Mouse (Mus musculus) G1E (cell line): ENCODE measurements around the gene Armh3.

Experiments
- CTCF ChIP-seq: IDR thresholded peaks from 2 replicates; pipeline ENCODE4 v1.5.1; 2012; ENCODE audit warnings: low read depth, low read length, inconsistent platforms, mixed read lengths
- GATA1 ChIP-seq: IDR thresholded peaks from 2 replicates; pipeline ENCODE4 v1.6.1; 2012; ENCODE audit warnings: borderline replicate concordance, low read length, inconsistent platforms, mixed read lengths
- GATA2 ChIP-seq: IDR thresholded peaks from 2 replicates; pipeline ENCODE4 v1.6.1; 2012; ENCODE audit warnings: low read depth, low read length, inconsistent platforms, borderline replicate concordance
- TAL1 ChIP-seq: conservative IDR thresholded peaks from 2 replicates; pipeline ENCODE4 v1.6.1; 2012; ENCODE audit warnings: low read depth, low read length, inconsistent platforms, mixed read lengths

- TF ChIP-seq CTCF: peak; percentile 51
- TF ChIP-seq GATA1: no peak
- TF ChIP-seq TAL1: no peak
- no peak for TF ChIP-seq GATA2
Observed at GRCm38 (mm10) chr19:45813263-45813662, 185.0 kb downstream of the Armh3 start.
